Mouse (Mus musculus) mesoderm, embryonic 11.5 days (tissue): Measurements from ENCODE around the gene Tenm3.
A peak's percentile ranks its signal among the peaks of the same experiment; 100 is the strongest.

ENCODE experiments used
- DNase-seq: peaks from one replicate; pipeline ENCODE4 v3.0.0-alpha.2; 2012; ENCODE audit warnings: low read depth, low spot score

The Tenm3 gene

GRCm38 (mm10) chr8:48843931-48844285, at the start of gene Tenm3:
Tenm3 (minus strand) TSS chr8:48843951.
- peak; percentile 72 for DNase-seq

DNA sequence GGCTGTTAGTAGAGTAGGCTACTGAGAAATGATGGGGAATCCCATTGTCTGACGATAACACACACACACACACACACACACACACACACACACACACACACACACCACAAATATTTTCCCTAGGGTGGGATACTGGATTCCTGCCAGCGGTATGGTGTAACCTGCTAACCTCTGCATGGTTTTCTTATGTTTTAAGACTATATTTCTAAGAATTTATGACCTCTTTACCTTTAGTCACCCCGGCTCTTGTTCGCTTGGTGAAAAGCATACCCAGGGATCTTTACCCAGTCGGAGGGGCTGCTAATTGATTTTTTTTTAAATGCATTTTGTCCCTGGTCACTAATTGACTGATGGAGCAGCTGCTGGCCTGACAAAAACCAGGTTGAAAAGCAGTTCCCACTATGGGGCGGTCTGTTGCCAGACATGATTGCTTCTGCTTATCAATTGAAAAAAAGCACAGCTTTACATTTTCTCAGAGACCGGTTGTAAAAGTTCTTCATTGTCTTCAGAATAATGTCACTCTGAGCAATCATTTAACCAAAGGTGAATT, 46.5 kb upstream of the Tenm3 start:
- peak; percentile 54 for DNase-seq

DNA sequence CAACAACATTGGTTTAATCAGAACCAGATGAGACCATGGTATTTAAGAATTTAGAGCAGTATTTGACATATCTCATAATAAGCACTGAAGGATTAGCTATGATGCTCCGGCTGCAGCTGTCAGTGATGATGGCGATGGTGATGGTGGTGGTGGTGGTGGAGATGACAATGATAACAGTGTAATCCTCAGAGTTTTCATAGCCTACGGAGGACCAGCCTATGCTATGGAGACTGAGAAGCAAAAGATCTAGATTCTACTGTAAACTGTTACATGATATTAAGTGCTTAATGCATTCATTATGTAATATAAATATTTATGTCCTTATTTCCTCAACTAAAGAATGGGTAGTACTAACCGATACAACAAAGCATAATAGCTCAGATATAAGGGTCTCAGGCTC, 40.5 kb upstream of the Tenm3 start:
- no peak for DNase-seq

DNA sequence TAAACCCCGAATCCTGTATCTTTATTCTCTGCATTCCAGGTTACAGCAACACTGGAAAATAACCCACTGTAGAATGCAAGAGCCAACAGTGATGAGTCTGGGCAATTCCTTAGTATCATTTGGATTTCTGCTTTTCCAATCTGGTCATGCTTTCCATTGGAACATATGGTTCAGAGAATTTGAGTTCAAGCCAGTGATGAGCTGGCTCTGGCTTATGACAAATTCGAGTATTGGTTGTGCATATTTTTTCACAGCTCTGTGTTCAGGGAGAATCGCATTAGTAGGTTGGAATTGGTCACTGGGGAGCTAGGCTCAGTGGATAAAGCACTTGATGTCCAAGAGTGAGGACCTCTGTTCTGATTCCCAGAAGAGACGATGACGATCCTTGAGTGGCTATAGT, 36.8 kb upstream of the Tenm3 start:
- no peak for DNase-seq

- no peak for DNase-seq
Observed at GRCm38 (mm10) chr8:48865972-48866371, 22.2 kb upstream of the Tenm3 start.

DNA sequence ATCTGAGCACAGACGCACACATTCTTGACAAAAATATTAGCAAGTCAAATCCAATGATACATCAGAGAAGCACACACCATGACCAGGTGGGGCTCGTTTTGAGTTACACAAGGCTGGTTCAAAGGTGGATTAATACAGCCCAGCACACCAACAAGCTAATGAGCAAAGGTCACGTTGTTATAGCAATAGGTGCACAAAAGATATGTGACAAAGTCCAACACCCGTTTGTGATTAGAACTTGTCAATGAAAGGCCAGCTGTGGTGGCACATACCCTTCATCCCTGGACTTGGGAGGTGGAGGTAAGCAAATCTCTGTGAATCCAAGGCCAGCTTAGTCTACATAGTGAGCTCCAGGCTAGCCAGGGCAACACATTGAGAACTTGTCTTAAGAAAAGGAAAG, 21.7 kb upstream of the Tenm3 start:
- no peak for DNase-seq

DNA sequence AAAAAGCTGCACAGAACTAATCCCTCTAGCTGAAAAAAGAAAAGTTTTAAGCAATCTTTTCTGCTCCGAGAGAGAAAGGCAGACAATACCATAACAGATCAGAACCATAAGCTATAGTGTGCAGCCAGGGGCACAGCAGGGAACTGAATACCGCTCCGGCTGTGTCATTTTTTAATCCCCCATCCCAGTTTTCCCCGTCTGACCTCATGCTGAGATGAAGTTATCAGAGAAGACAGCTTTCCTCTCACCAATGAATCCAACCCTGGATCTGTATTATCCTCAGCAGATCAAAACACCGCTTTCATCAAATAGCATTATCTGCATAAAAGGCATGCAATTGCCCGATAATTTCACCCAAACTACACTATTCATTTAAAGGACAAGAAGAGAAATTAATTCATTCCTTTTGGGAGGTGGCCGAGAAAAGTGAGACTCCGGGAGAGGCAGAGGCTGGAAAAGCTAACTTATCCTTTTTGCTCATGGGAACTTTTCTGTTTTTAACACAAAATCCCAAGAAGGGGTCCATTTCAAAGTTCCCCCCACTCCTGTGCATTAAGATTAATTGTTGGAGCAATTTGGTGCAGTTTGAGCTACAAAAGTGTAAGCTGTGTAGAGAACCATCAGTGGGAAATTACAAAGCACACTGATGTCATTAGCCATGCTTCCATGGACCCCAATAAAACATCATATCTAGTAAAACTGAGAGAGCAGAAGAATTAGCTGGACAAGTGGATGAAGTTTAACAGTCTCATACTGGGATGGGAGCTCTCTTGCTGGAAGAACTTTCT, 6.7 kb upstream of the Tenm3 start:
- peak; percentile 45 for DNase-seq

DNA sequence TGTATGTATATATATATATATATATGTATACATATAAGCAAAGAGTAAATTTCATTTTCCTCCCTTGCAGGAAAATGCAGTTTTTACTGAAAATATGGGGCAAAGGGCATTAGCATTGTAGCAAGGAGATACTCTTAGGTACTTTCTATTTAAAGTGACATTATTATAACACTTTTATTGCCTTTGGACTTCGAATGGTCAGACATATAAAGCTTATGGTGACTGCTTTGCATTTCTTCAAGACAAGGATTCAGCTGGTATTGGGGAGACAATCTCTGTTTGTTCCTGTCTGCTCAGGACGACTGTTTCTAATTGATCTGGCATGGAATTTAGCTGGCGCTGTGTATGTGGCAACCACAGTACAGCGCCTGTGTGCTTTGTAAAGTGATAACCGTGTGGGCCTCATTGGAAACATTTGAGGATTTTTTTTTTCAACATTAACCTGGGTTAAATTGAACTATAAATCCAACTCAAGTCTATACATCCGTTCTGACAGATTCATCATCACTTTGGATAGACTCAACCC, 5.4 kb upstream of the Tenm3 start:
- no peak for DNase-seq

DNA sequence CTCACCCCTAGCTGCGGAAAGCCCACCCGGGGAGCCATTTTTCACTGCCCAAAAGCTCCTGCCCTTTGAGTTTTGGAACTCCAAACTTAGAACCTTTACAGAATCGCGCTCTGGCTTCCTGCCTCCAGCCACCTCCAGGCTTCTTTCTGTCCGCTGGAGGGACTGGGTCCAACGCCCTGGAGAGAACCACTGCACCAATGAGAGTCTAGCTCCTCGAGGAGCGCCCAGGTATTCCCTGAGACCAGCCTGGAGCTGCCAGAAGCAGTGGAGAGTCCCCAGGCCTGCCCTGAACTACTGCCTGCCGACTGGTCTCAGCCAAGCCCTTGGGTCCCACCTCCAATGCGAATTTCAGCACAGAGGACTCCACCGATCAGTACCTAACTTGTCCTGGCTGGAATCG, 1.2 kb upstream of the Tenm3 start:
- no peak for DNase-seq

DNA sequence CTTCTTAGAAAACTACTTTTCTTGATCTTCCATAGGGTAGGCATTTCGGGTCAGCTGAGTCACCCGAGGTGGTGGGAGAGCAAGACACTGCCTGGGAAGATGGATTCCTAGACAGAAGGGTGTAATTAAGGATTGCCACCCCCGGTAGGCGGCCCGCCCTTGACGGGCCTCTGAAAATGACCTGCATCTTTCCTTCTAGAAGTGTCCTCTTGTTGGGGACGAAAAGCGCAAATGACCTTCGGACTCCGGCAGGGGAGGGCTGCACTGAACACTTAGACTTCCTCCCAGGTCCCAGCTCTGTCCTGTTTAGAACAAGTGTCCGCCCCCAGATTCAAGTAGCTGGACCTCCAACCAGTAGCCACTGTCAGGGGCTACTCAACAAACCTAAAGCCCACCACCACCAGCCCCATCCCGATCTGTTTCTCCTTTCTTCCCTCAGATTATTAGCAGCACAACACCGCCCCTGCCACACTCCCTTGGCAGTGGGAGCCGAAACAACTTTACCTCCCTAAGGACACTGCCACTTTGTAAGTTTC, 687 bp upstream of the Tenm3 start:
- no peak for DNase-seq

DNA sequence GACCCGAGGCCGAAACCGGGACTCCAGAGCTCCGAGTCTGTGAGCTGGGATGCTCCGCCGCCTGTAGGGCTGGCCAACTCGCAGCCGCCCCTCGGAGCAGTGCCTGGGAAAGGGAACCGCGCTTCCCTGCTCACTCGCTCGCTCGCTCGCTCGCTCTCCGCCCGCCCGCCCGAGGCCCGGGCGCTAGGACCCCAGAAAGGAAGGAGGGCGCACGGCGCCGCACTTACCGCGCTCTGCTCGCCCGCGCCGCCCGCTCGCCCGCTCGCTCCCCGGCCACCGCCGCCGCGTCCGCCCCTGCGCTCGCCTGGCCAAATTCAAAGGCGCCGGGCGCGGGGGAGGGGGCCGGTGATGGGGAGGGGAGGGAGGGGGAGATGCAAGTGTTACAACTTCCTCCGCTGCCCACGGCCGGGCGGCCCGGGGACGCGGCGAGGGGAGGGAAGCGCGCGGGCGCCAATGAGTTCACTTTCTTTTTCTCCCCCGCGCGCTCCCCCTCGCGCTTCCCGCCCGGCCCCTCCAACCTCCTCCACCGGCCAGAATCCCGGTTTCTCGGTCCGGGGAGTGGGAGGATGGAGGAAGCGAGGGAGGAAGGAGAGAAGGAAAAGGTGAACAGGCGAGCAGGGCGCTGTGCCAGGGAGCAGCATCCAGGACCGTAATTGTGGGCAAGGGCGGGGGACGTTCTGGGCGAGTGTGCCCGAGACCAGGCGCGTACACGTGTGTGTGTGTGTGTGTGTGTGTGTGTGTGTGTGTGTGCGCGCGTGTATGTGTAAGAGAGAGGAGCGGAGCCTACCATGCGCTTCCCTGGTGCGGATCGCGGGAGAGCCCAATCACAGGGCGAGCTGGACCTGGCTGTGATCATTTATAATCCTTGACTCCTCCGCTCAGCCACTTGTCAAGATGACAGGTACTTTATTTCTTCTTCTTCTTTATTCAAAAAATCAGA, 490 bp downstream of the Tenm3 start:
- peak; percentile 72 for DNase-seq

DNA sequence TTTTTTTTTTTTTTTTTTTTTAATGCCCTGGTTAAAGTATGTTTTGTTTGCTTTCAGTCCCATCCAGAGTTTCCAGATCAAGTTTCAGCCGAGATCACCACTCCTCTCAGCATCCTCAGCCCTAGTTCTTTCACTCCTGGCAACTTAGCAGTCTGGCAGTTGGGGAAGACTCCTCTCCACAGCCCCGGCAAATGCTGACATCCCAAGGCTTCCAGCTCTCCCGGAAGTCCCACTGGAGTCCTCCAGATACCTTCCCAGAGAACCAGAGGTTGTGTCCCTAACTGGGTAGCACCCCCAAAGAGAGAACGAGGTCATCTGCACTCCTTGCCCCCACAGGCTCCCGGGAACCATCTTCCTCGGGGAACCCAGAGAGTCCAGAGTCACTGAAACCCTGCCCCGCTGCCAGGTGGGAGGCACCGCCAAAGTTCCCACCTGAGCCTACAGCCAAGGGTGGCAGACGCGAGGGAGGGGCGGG, 1.2 kb downstream of the Tenm3 start:
- DNase-seq, result no peak

DNA sequence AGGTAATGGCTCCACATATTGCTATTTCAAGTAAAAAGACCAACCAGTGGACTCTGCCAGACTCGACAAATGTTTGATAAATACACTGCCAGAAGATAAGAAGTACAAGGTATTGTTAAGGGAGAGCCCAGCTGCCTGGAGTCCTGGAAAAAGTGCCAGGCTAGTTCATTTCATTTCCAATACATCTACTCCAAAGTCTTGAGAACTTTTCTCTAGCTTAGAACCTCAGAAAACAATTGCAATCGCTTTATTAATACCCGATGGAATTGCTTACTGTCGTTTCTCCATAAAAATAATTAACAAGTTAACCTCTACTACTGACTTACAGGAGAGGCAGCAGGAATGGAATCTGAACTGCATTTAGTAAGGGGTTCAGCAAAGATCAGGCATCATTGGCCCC, 1.7 kb downstream of the Tenm3 start:
- DNase-seq, result no peak

GRCm38 (mm10) chr8:48835745-48836144, 8.0 kb downstream of the Tenm3 start:
- DNase-seq, result no peak

DNA sequence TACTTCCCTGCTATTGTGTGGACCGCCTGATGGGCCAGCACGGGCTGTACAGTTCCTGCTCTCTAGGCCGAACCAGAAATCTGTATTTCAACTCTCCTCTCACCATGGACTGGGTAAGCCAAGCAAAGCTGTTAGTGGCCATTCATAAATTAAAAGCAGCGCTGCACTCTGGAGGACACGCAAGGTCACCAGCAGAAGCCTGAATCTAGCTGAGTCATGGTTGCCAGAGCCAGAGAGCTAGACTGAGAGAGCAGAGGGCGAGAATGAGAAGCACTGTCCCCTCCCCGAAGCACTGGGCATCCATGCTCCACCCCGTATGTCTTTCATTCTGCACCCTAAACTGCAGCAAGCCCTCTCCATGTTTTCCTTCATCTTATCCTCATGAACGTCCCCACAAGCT, 16.3 kb downstream of the Tenm3 start:
- DNase-seq, result no peak

GRCm38 (mm10) chr8:48825666-48826065, 18.1 kb downstream of the Tenm3 start:
- no peak for DNase-seq

GRCm38 (mm10) chr8:48822291-48822690, 21.5 kb downstream of the Tenm3 start:
- no peak for DNase-seq

GRCm38 (mm10) chr8:48819962-48820361, 23.8 kb downstream of the Tenm3 start:
- DNase-seq, result no peak

DNA sequence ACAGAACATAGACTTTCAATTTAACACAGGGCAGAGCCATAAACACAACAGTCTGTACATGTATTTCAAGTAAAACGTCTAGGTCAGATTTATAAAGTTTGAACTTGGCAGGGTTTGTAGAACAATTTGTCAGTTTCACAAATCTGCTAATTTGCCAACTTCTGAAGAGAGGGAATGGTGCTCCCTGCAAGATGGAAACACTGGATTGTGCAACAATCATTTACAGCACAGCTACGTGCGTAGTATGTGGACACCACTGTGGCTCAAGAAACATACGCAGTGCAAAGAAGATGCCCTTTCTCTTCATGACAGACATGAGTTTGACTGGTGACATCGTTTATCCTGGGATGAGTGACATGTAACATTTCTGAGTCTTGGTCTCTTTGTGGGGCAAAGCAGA, 24.4 kb downstream of the Tenm3 start:
- DNase-seq, result no peak

- no peak for DNase-seq
Observed at GRCm38 (mm10) chr8:48816941-48817340, 26.8 kb downstream of the Tenm3 start.

- no peak for DNase-seq
Observed at GRCm38 (mm10) chr8:48812196-48812741, 31.5 kb downstream of the Tenm3 start.

DNA sequence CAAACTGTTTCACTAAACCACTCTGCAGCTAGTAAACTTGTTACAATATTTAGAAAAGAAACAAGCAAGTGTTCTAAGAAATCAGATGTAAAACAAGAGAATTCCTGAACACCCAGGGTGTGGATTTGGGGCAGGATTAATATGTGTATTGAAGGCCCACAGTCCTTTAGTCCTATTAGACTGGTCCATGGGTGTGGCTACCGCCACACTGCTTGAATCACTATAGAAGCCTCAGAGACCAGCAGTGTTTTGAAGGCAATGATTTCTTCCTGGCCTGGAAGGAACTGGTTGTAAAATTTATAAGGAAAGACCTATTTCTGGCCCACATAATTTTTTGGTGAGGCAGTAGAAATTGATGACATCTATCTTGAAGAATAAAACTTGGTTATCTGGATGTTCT, 33.1 kb downstream of the Tenm3 start:
- no peak for DNase-seq
